Mouse (Mus musculus) lung, postnatal 4 days (tissue): Measurements from ENCODE around the gene Olfr1408.

ENCODE experiments used
- DNase-seq, 2 experiments: peaks; one replicate each; pipeline ENCODE4 v3.0.0; 2021

Gene Olfr1408

DNA sequence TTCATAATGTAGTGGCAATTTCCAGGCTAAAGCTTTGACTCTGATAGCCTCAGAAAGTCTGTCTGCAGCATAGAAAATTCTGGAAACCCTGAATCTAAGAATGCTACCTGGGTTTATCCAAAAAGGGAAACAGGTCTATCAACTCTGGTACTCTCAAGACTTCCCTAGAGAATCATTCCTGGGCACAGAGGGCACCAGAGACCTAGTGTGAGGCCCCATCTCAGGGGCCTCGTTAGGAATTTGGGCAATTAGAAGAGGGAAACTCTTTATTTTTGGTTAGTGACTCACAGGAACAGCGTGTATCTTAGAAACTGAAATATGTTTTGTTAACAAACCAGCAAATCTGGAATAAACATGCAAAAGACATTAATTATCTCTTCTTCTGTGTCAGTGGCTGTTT is at the start of gene Olfr1408:
Olfr1408 (minus strand) TSS at position 101 of the 400 bp plus-strand sequence.
- no peak for DNase-seq

DNA sequence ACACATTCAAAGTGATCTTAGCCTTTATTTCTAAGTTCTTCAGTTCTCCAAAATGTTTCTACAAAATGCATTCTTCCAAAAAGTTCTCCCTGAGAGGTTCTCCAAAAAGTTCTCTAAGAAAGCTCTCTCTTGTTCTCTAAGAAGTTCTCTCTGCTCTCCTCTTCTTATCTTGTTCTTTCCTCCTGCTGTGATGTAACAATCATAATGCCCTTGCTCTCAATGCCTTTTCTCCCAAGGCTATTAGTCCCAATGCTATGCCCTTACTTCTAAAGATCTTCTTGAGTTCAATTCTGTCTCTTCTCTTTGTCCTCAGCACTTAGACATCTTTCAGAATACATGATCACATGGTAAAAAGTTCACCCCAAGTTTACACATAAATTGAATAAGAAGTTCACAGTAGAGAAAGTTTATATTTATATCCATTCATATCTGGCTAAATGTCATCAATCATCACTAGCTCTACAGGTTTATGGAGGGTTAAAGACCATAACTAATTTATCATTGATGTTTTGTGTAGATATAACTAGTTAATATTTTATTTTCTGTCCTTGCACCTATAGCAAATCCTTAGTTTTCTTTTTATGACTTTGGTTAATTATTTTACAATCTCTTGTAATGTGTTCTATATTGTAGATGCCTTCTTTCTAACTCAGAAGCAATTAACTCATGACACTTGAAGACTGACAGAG is 37.1 kb upstream of the Olfr1408 start:
- no peak for DNase-seq
